Mouse (Mus musculus): Measurements from ENCODE around the gene Eef1akmt2. TPM values are rescaled to one million over a fixed set of nuclear protein-coding genes. Genes with fewer than 3 reads are reported as not detected.

Eef1akmt2 gene
- polyA plus RNA-seq, 1 experiment from 2014 or later, result 78.3 TPM

- WGBS, result 61% methylated on average over 6 of the region's 6 CpGs
- H3K27ac ChIP-seq, result no peak overlapping the region
- no peak overlapping the region for H3K9ac ChIP-seq
- no peaks in the 10 kb centered on the region for H3K27me3 ChIP-seq
- ATAC-seq (ENCODE audit: low FRiP score, low read depth), result no peak
- no peaks in the 10 kb centered on the region for H3K9me3 ChIP-seq
- no peak overlapping the region for H3K4me3 ChIP-seq
- no peak overlapping the region for H3K4me2 ChIP-seq (replicated peaks)
- peaks cover 2% of the 10 kb centered on the region; the same call in 1 of the 2 replicates for H3K36me3 ChIP-seq
- H3K4me1 ChIP-seq, result peaks cover 34% of the 10 kb centered on the region
Measured at GRCm38 (mm10) chr7:132793467-132793866, 59.0 kb downstream of the Eef1akmt2 start.

GRCm38 (mm10) chr7:132790447-132791219, 61.8 kb downstream of the Eef1akmt2 start:
- no peak for ATAC-seq (ENCODE audit: low FRiP score, low read depth)
- Histone ChIP-seq H3K27me3 (no peaks in the 10 kb centered on the region), H3K36me3 (no peaks in the 10 kb centered on the region), H3K27ac (no peak overlapping the region), H3K9me3 (no peaks in the 10 kb centered on the region), H3K4me2 (replicated peaks) (no peak overlapping the region), H3K4me1 (peaks cover 45% of the 10 kb centered on the region), H3K4me3 (no peak overlapping the region), H3K9ac (no peak overlapping the region)
- WGBS, result 89% methylated on average over 14 of the region's 14 CpGs

- Histone ChIP-seq H3K27ac (no peak overlapping the region), H3K4me3 (no peak overlapping the region), H3K27me3 (no peaks in the 10 kb centered on the region), H3K4me1 (peaks cover 50% of the 10 kb centered on the region), H3K36me3 (no peaks in the 10 kb centered on the region), H3K9ac (no peak overlapping the region), H3K9me3 (no peaks in the 10 kb centered on the region), H3K4me2 (replicated peaks) (no peak overlapping the region)
- WGBS, result 94% methylated on average over 13 of the region's 13 CpGs
- ATAC-seq (ENCODE audit: low FRiP score, low read depth), result no peak
Measured at GRCm38 (mm10) chr7:132788826-132789225, 63.6 kb downstream of the Eef1akmt2 start.

DNA sequence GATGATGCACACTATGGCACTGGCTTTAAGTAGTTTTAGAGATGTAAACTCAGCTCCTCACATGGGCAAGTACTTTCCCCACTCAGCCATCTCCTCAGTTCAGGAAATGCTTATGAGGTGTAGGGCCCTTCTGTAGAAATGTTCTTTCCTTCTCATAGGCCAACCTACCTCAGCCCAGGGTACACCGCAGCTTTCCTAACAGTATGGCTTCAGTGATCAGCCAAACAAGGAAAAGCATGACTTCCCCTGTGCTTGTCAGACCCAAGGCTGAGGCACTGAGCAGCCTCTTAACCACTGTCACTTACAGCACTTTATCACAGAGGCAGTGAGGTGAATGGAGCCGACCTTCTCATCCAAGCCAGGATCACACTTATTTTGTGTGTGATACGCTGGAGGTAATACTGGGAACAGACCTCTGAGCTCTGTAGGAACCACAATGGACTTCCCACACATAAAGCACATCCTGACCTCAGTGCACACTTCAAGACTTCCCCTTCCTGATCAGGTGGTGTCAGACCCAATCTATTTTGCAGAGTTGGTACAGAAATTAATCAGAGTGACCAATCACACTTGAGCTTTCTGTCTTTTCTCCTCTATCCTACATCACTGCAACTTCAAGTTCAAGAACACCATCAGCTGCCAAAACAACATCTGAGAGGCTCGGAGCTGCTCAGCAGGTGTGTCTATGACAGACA, 64.8 kb downstream of the Eef1akmt2 start:
- 78% methylated on average over 4 of the region's 4 CpGs for WGBS
- H3K27ac ChIP-seq, result no peak overlapping the region
- ATAC-seq (ENCODE audit: low FRiP score, low read depth), result no peak

GRCm38 (mm10) chr7:132787022-132787421, 65.5 kb downstream of the Eef1akmt2 start:
- no peaks in the 10 kb centered on the region for H3K27me3 ChIP-seq
- no peaks in the 10 kb centered on the region for H3K36me3 ChIP-seq
- no peak for ATAC-seq (ENCODE audit: low FRiP score, low read depth)
- no peak overlapping the region for H3K27ac ChIP-seq
- no peak overlapping the region for H3K4me2 ChIP-seq (replicated peaks)
- H3K4me1 ChIP-seq, result peaks cover 48% of the 10 kb centered on the region
- H3K9me3 ChIP-seq, result no peaks in the 10 kb centered on the region
- no peak overlapping the region for H3K9ac ChIP-seq
- H3K4me3 ChIP-seq, result no peak overlapping the region
- 89% methylated on average over 4 of the region's 4 CpGs for WGBS

More for the DNA sequence above, 64.8 kb downstream of the Eef1akmt2 start:
- Histone ChIP-seq H3K9ac (no peak overlapping the region), H3K4me1 (peaks cover 45% of the 10 kb centered on the region), H3K4me3 (no peak overlapping the region), H3K4me2 (replicated peaks) (no peak overlapping the region), H3K36me3 (no peaks in the 10 kb centered on the region), H3K27me3 (no peaks in the 10 kb centered on the region), H3K9me3 (no peaks in the 10 kb centered on the region)

- no peak overlapping the region; the same call in 1 of the 2 replicates for H3K27ac ChIP-seq
- WGBS, result 55% methylated on average over 4 of the region's 4 CpGs
- ATAC-seq (ENCODE audit: low FRiP score, low read depth), result no peak
Measured at GRCm38 (mm10) chr7:132786522-132786921, 66.0 kb downstream of the Eef1akmt2 start.

GRCm38 (mm10) chr7:132786011-132786410, 66.5 kb downstream of the Eef1akmt2 start:
- no peak overlapping the region for H3K27ac ChIP-seq
- 54% methylated on average over 7 of the region's 7 CpGs for WGBS

More at GRCm38 (mm10) chr7:132786522-132786921, 66.0 kb downstream of the Eef1akmt2 start:
- H3K27me3 ChIP-seq, result no peaks in the 10 kb centered on the region
- H3K9me3 ChIP-seq, result no peaks in the 10 kb centered on the region
- no peak overlapping the region for H3K9ac ChIP-seq
- H3K4me2 ChIP-seq (replicated peaks), result no peak overlapping the region
- no peak overlapping the region for H3K4me3 ChIP-seq
- H3K36me3 ChIP-seq, result no peaks in the 10 kb centered on the region
- H3K4me1 ChIP-seq, result peaks cover 48% of the 10 kb centered on the region

DNA sequence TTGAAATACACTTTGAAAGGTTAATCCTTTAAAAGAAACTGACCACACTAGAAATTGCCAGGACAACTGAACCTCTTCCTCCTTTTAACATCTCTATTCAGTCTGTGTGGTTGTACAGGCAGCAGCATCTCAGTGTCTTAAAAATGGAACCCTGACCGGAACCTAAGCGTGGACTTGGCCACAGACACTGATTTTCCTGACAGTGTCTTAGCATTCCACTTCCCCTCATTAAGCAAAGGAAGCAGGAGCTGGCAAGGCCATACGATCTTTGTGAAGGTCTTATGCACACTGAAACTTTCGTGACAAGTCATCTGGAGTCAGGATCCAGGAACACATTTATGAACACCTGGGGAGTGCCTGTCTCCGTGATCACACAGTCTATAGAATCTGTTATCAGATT, 68.4 kb downstream of the Eef1akmt2 start:
- no peaks in the 10 kb centered on the region for H3K9me3 ChIP-seq
- no peak overlapping the region for H3K27ac ChIP-seq
- peaks cover 64% of the 10 kb centered on the region for H3K4me1 ChIP-seq
- ATAC-seq (ENCODE audit: low FRiP score, low read depth), result no peak
- no peak overlapping the region for H3K4me3 ChIP-seq
- H3K27me3 ChIP-seq, result no peaks in the 10 kb centered on the region
- H3K36me3 ChIP-seq, result no peaks in the 10 kb centered on the region
- H3K9ac ChIP-seq, result peak overlapping the region; percentile 35; the same call in 1 of the 2 replicates
- no peak overlapping the region for H3K4me2 ChIP-seq (replicated peaks)
- WGBS, result 68% methylated on average over 5 of the region's 5 CpGs

More at GRCm38 (mm10) chr7:132786011-132786410, 66.5 kb downstream of the Eef1akmt2 start:
- Histone ChIP-seq H3K27me3 (no peaks in the 10 kb centered on the region), H3K9me3 (no peaks in the 10 kb centered on the region), H3K4me1 (peaks cover 48% of the 10 kb centered on the region), H3K4me2 (replicated peaks) (no peak overlapping the region), H3K36me3 (no peaks in the 10 kb centered on the region), H3K4me3 (no peak overlapping the region), H3K9ac (no peak overlapping the region)
- ATAC-seq (ENCODE audit: low FRiP score, low read depth), result no peak

DNA sequence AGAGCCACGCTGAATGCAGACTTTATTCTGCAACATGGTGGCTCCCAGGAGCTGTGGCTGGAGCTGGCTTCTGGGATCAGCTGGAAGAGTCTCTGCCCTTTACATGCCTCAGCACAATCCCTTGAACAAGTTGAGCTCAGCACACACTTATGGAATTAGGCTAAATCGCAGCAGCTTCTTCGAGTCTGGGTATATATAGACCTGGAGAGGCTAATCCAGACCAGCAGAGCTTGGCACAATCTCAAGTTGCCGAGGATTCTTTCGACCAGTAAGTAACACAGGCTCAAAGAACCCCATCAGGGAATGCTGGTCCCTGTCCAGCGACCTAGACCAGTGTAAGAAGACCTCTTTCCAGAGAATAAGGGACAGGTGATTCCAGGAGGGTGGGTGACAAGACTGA, 70.6 kb downstream of the Eef1akmt2 start:
- no peaks in the 10 kb centered on the region for H3K9me3 ChIP-seq
- no peak for ATAC-seq (ENCODE audit: low FRiP score, low read depth)
- H3K27ac ChIP-seq, result peak overlapping the region; percentile 80
- 50% methylated on average over 6 of the region's 6 CpGs for WGBS
- H3K27me3 ChIP-seq, result no peaks in the 10 kb centered on the region
- 0 out of 2 replicates have a peak overlapping the region, but pooled peaks have one; percentile 21 for H3K4me2 ChIP-seq (replicated peaks)
- peaks cover 22% of the 10 kb centered on the region for H3K36me3 ChIP-seq
- H3K4me3 ChIP-seq, result no peak overlapping the region
- peaks cover 66% of the 10 kb centered on the region for H3K4me1 ChIP-seq
- H3K9ac ChIP-seq, result no peak overlapping the region

DNA sequence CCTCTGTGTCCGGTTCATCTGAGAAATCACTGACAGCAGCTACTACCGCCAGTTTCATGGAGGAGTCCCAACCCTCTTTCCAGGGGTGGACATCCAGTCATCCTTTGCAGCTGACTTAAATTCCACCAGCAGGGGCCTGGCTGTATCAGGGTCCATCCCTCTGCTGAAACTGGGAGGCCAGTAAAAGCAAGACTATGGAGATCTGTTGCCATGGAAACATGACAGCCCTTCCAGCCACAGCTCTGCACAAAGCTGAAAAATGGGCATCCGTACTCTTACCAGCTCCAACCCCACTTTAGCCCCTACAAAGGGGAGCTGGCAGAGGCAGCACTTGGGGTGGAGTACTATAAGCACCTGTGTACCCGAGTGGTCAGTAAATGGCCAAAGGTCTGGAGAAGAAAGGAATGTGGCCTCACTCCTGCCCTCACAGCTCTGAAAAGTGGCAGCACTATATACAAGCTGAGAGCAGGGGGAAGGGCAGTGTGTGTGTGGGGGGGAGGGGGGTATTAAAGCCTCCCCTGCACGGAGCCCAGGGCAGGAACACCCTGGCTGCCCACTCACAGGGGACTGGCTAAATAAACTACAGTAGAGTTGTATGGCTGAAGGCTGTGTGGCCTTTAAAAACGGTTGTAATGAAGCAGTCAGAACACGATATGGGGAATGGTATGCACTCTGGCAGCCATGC, 71.2 kb downstream of the Eef1akmt2 start:
- peak; percentile 42; the same call in 1 of the 2 replicates for ATAC-seq (ENCODE audit: low FRiP score, low read depth)
- Histone ChIP-seq H3K4me2 (replicated peaks) (peak overlapping the region; percentile 36), H3K9me3 (no peaks in the 10 kb centered on the region), H3K27ac (peak overlapping the region; percentile 80), H3K27me3 (no peaks in the 10 kb centered on the region), H3K9ac (no peak overlapping the region; the same call in 1 of the 2 replicates), H3K4me1 (peaks cover 60% of the 10 kb centered on the region), H3K36me3 (peaks cover 28% of the 10 kb centered on the region), H3K4me3 (no peak overlapping the region)
- 32% methylated on average over 7 of the region's 7 CpGs for WGBS

DNA sequence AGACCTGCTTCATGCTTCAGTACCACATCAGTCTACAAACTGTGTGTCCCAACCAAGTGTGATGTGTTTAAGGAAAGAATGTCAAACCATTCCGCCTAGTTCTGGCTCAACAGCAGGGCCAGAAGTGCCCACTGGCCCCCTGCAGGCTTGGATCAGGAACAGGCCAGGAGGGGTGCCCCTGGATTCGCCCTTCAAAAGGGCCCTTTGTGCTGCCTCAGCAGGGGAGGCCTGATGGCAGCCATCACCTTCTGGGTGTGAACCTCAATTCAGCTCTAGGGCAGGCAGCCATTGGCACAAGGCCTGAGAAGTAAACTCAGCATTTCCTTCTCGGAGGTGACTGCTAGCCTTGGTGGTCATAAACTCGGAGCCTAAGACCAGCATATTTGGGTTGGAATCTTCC, 71.9 kb downstream of the Eef1akmt2 start:
- H3K4me2 ChIP-seq (replicated peaks), result peak overlapping the region; percentile 36; the same call in 1 of the 2 replicates
- H3K36me3 ChIP-seq, result peaks cover 35% of the 10 kb centered on the region
- no peak overlapping the region for H3K4me3 ChIP-seq
- H3K9ac ChIP-seq, result no peak overlapping the region
- WGBS, result 44% methylated on average over 4 of the region's 4 CpGs
- no peaks in the 10 kb centered on the region for H3K9me3 ChIP-seq
- ATAC-seq (ENCODE audit: low FRiP score, low read depth), result peak; percentile 85
- H3K27ac ChIP-seq, result peak overlapping the region; percentile 80
- H3K4me1 ChIP-seq, result peaks cover 55% of the 10 kb centered on the region
- H3K27me3 ChIP-seq, result no peaks in the 10 kb centered on the region

DNA sequence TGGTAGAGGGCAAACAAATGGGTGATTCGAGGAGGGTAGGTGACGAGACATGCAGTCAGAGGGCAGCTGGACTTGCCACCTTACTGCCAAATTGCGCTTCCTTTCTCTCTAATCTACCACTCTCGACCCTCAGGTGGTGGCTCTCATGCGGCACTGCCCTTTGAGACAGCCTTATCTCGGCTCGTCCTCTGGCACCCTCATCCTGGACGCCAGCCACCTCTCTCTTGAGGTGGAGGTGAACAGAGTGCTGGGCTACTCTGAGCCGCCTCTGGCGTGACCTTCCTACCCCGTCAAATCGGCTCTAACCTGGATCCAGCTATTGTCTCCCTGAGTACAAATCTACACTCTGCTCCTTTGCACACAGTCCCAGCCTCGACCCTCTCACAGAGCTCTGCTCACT, 73.8 kb downstream of the Eef1akmt2 start:
- H3K27ac ChIP-seq, result no peak overlapping the region
- no peaks in the 10 kb centered on the region for H3K9me3 ChIP-seq
- peaks cover 49% of the 10 kb centered on the region for H3K4me1 ChIP-seq
- no peak for ATAC-seq (ENCODE audit: low FRiP score, low read depth)
- no peak overlapping the region for H3K4me3 ChIP-seq
- H3K27me3 ChIP-seq, result no peaks in the 10 kb centered on the region
- no peak overlapping the region for H3K4me2 ChIP-seq (replicated peaks)
- peaks cover 52% of the 10 kb centered on the region for H3K36me3 ChIP-seq
- 89% methylated on average over 13 of the region's 13 CpGs for WGBS
- H3K9ac ChIP-seq, result no peak overlapping the region
